Mouse (Mus musculus): ENCODE results near the gene Gpr153.

DNA sequence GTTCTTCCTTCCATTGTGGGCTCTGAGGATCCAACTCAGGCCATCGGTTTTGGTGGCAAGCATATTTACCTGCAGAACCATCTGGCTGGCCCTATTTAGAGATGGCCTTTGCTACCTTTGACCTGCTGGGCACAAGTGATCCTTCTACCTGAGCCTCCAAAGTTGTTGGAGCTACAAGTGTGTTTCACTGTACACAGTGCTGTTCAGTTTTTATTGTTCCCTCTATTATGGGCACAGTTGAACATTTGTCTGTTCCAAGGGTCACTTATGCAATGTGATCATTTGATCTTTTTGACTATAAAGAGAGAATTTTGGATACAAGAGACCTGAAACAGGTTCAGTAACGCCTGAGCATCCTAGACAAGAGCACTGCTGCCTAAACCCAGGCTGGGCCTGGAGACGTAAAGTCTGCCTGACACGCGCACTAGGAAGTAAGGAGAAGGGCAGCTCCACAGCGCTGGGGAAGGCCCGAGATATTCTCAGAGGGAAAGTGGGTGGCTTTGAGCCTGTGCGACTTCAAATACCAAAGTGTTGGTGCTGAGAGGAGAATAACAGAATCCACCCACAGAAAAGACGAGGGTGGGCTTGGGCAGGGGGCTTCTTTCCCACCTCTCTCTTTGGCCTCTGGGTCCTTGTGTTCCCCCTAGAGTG is 30.7 kb upstream of the Gpr153 start:
- TF ChIP-seq CTCF (IDR thresholded peaks at IDR 0.05 in 2 of 3, conservative IDR thresholded peaks at IDR 0.05 in 1 of 3; ENCODE audit: control insufficient read depth in 1 of 3, insufficient read depth in 1 of 3, low read depth in 2 of 3, low read length in 3 of 3, poor library complexity in 1 of 3, severe bottlenecking in 1 of 3) (no peak), EP300 (IDR thresholded peaks at IDR 0.05; ENCODE audit: low read depth in 1 of 2, low read length in 2 of 2) (no peak), POLR2A (IDR thresholded peaks at IDR 0.05; ENCODE audit: control insufficient read depth in 1 of 2, insufficient read depth in 1 of 2, low read depth in 1 of 2, low read length in 2 of 2, poor library complexity in 1 of 2) (no peak), MAZ (IDR thresholded peaks at IDR 0.05; ENCODE audit: low read depth, low read length) (no peak), RCOR1 (IDR thresholded peaks at IDR 0.05; ENCODE audit: low read depth, low read length) (no peak), POLR2AphosphoS2 (IDR thresholded peaks at IDR 0.05; ENCODE audit: low read length) (no peak), TCF12 (IDR thresholded peaks at IDR 0.05; ENCODE audit: low read depth, low read length) (no peak), POLR2AphosphoS5 (IDR thresholded peaks at IDR 0.05; ENCODE audit: borderline replicate concordance, low read depth, low read length) (no peak)

All from MEL (cell line).